Mouse (Mus musculus): ENCODE measurements around the gene Tmem254b.
"Not testable (repeated sequence)": the region's sequence is repeated elsewhere in the genome, so short reads cannot be mapped to it uniquely, and the experiment has no call there.

DNA sequence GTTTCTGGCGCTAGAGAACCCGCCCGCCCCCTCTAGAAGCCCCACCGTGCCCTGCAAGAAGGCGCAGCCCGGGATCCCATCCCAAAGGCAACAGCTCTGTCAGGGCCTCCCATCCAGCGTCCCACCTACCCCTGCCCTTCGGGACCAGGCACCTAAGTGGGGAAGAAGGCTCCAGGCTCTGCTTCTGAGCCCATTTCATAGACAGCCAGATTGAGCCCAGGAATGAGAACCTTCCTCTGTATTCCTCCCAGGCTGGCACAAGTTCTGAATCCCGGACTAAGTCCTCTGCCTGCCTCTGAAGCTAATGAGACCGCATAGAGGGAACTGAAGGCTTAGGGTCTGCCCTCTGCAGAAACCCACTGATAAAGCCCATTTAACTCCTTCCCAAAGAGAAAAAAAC lies 24.5 kb downstream of the Tmem254b start, which contains the start of gene Plac9b:
- TF ChIP-seq POLR2A (IDR thresholded peaks at IDR 0.05; ENCODE audit: insufficient read depth, low read length); EP300 (IDR thresholded peaks at IDR 0.05; ENCODE audit: insufficient read depth, low read depth, low read length): not testable (repeated sequence)
